Mouse (Mus musculus): ENCODE measurements at regions not wholly inside any gene's neighbourhood (a gene's known extent, or its start where the extent isn't known, plus 50 kb on each side); places are given as distances from the start of the nearest gene placed in this dataset.

DNA sequence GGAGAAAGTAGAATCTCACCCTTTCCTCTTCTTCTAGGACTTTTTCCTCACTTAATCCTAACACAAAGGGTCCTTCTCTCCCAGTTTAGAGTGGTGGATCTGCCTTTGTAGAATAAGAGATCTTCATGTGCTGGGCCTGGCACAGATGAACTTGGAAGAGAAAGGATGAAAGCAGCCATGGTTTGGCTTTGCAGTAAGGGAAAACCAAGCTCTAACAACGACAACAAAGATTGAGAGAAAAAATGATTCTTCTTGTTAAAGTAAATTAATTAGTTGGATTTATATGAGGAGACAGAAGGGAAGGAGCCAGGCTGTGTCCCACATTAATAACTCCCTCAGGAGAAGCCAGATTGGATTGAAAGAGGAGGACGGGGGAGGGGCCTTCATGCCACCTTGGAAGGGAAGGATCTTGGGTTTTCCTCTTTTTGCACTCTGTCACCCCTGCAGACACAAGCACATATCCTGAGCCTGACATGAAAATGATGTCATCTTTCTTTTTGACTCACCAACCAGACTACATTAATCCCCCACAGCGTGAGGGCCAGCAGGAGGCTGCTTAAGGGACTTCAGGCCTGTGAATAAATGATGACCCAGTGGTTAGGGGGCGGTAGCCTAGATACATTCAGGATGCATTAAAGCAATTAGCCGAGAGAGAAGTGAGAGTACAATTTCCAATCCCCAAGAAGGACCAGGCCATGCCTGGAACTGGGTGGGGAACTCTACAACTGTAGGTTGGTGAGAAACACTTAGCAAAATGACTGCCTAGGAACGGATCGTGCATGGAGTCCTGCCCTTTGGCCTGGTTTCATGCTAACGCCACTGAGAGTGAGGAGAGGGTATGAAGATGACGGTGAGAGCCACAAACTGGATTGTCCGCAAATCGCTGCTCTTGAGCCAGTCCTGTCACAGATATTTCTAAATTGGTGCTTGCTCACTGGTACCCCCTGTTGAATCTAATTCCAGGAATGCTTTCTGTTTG, 69.4 kb upstream of the Klf7 start:
- TF ChIP-seq CTCF (IDR thresholded peaks at IDR 0.05; ENCODE audit: low read depth), result no peak
- Histone ChIP-seq H3K27ac (ENCODE audit: low read depth, low read length) (peak overlapping the region; percentile 11; the same call in 1 of the 2 replicates), H3K9me3 (ENCODE audit: low read length) (no peaks in the 10 kb centered on the region), H3K27me3 (ENCODE audit: insufficient read depth, low read length) (no peaks in the 10 kb centered on the region), H3K4me3 (ENCODE audit: low read depth, low read length) (no peak overlapping the region), H3K9ac (no peak overlapping the region), H3K4me2 (ENCODE audit: low read depth) (no peak overlapping the region), H3K4me1 (ENCODE audit: insufficient read depth) (peaks cover 31% of the 10 kb centered on the region), H3K36me3 (ENCODE audit: insufficient read depth) (no peaks in the 10 kb centered on the region)
- ATAC-seq, result no peak; the same call in 1 of the 2 replicates
- DNase-seq, result no peak
- 49% methylated on average over 11 of the region's 11 CpGs for WGBS

DNA sequence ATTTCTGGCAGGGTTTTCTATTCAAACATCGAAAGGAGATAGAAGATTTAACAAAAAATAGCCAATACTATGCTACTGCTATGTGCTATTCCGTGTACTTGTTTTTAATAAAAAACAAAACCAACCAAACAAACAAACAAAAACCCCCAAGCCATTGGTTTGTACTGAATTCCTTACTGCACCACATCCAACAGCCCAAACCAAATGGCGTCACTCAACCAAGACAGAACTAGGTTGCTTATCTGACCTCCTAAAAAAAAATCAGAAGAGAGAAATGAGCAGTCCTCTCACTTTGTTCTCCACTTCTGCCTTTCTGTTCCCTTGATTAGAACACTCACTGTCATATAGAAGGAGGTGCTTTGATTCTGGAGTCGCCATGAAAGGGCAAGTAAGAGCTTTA, 68.6 kb upstream of the Klf7 start:
- no peak for DNase-seq
- 58% methylated on average over 4 of the region's 4 CpGs for WGBS
- no peak for ATAC-seq
- Histone ChIP-seq H3K4me3 (ENCODE audit: low read depth, low read length) (no peak overlapping the region), H3K36me3 (ENCODE audit: insufficient read depth) (no peaks in the 10 kb centered on the region), H3K27me3 (ENCODE audit: insufficient read depth, low read length) (no peaks in the 10 kb centered on the region), H3K4me2 (ENCODE audit: low read depth) (no peak overlapping the region), H3K9ac (no peak overlapping the region), H3K9me3 (ENCODE audit: low read length) (no peaks in the 10 kb centered on the region), H3K27ac (ENCODE audit: low read depth, low read length) (peak overlapping the region; percentile 11; the same call in 1 of the 2 replicates), H3K4me1 (ENCODE audit: insufficient read depth) (peaks cover 28% of the 10 kb centered on the region)
- TF ChIP-seq CTCF (IDR thresholded peaks at IDR 0.05; ENCODE audit: low read depth), result no peak

DNA sequence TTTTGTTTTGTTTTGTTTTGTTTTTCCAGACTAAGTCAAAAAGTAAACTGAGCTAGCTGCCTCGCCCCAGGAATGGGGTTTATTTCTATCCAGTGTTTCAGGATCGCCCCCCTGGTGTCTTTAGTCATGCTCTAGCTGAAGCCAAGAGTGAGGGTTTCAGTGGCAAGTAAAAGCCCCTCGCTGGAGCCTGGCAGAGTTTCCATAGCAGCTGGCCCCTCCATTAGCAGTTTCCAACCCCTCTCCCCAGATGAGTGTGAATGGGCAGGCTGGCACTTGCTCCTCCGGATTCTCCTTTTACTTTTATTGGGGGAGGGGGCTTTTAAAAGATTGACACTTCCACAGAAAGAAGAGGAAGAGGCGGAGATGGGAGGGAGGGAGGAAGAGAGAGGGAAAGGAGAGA, 68.0 kb upstream of the Klf7 start:
- no peak overlapping the region for H3K4me2 ChIP-seq (ENCODE audit: low read depth)
- ATAC-seq, result peak; percentile 54; the same call in 1 of the 2 replicates
- no peak for TF ChIP-seq CTCF (IDR thresholded peaks at IDR 0.05; ENCODE audit: low read depth)
- H3K9me3 ChIP-seq (ENCODE audit: low read length), result no peaks in the 10 kb centered on the region
- 17% methylated on average over 5 of the region's 5 CpGs for WGBS
- H3K4me3 ChIP-seq (ENCODE audit: low read depth, low read length), result no peak overlapping the region
- H3K4me1 ChIP-seq (ENCODE audit: insufficient read depth), result peaks cover 22% of the 10 kb centered on the region
- no peak overlapping the region for H3K9ac ChIP-seq
- H3K27ac ChIP-seq (ENCODE audit: low read depth, low read length), result no peak overlapping the region
- no peaks in the 10 kb centered on the region for H3K36me3 ChIP-seq (ENCODE audit: insufficient read depth)
- no peaks in the 10 kb centered on the region for H3K27me3 ChIP-seq (ENCODE audit: insufficient read depth, low read length)
- no peak for DNase-seq

DNA sequence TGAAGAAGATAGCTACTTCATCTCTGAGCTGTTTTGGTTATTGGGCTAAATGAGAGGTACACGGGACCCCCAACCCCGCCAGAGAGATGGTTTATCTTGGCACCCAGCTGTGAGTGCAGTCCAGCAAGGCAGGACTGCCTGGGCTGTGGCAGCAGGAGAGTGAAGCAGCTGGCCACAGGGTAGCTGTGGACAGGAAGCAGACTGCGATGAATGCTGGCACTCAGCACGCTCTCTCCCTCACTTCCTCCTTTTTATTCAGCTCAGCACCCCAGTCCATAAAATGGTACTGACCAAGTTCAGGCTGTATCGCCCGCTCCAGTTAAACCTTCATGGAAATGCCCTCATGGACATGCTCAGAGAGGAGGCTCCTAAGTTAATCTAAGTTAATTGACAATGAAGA, 67.4 kb upstream of the Klf7 start:
- TF ChIP-seq CTCF (IDR thresholded peaks at IDR 0.05; ENCODE audit: low read depth), result no peak
- peaks cover 20% of the 10 kb centered on the region for H3K4me1 ChIP-seq (ENCODE audit: insufficient read depth)
- no peak overlapping the region for H3K4me3 ChIP-seq (ENCODE audit: low read depth, low read length)
- peak overlapping the region; percentile 23; the same call in 1 of the 2 replicates for H3K27ac ChIP-seq (ENCODE audit: low read depth, low read length)
- no peak overlapping the region for H3K9ac ChIP-seq
- no peaks in the 10 kb centered on the region for H3K27me3 ChIP-seq (ENCODE audit: insufficient read depth, low read length)
- no peak overlapping the region for H3K4me2 ChIP-seq (ENCODE audit: low read depth)
- H3K36me3 ChIP-seq (ENCODE audit: insufficient read depth), result no peaks in the 10 kb centered on the region
- no peaks in the 10 kb centered on the region for H3K9me3 ChIP-seq (ENCODE audit: low read length)
- DNase-seq, result no peak
- peak; percentile 23; the same call in 1 of the 2 replicates for ATAC-seq
- 42% methylated on average over 6 of the region's 6 CpGs for WGBS

DNA sequence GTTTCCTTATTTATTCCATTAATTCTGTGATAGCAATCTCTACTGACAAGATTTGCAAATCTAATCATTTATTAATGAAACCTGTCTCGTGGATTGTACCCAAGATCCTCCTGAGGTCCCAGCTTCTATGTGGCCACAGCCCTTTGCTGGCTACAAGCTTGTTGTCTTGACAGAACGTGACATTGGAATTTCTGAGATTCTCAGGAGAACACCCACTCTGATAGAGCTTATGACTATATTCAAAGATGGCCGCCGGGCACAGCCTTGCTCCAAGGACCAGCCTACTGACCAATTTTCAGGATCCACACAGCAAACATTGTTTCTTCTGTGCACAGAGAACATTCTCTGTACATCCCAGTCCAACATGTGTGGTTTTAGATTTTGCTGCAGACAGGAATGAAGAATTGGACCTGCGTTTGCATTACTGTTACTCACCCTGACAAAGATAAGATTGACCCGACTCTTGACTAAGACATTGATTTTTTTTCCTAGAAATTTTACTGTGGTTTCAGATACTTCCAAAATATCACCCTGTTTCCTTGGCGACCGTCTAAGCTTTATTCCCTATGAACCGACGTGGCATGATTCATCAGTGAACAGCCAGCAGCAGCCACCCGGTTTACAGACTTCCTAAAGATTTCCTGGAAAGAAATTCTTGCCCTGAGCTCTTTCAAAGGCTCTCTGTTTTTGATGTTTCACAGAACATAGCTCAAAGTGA, 65.9 kb upstream of the Klf7 start:
- no peak overlapping the region for H3K4me2 ChIP-seq (ENCODE audit: low read depth)
- no peak overlapping the region for H3K4me3 ChIP-seq (ENCODE audit: low read depth, low read length)
- no peaks in the 10 kb centered on the region for H3K27me3 ChIP-seq (ENCODE audit: insufficient read depth, low read length)
- no peaks in the 10 kb centered on the region for H3K36me3 ChIP-seq (ENCODE audit: insufficient read depth)
- no peak overlapping the region for H3K9ac ChIP-seq
- whole genome bisulfite sequencing, result 52% methylated on average over 11 of the region's 11 CpGs
- no peaks in the 10 kb centered on the region for H3K9me3 ChIP-seq (ENCODE audit: low read length)
- DNase-seq (no peak), ATAC-seq (peak; percentile 67)
- peak overlapping the region; percentile 40; the same call in 1 of the 2 replicates for H3K27ac ChIP-seq (ENCODE audit: low read depth, low read length)
- TF ChIP-seq CTCF (IDR thresholded peaks at IDR 0.05; ENCODE audit: low read depth), result no peak
- H3K4me1 ChIP-seq (ENCODE audit: insufficient read depth), result peaks cover 16% of the 10 kb centered on the region

DNA sequence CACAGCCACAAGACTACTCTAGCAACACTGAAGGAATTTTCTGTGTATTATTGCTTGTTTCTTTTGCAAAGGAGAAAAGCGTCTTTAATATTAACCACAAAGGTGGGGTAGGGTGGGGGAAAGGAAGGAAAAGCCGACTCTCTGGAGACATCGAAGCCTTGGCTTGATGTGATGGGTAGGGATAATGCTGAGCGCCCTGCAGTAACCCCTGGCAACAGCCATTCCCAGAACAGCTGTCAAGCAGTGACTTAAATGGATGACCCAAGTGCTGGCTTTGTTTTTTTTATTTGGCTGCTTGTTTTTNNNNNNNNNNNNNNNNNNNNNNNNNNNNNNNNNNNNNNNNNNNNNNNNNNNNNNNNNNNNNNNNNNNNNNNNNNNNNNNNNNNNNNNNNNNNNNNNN, 51.6 kb upstream of the Klf7 start:
- Histone ChIP-seq H3K9me3 (ENCODE audit: low read length) (no peaks in the 10 kb centered on the region), H3K27me3 (ENCODE audit: insufficient read depth, low read length) (no peaks in the 10 kb centered on the region), H3K9ac (no peak overlapping the region), H3K4me3 (ENCODE audit: low read depth, low read length) (no peak overlapping the region), H3K4me1 (ENCODE audit: insufficient read depth) (0 out of 2 replicates have a peak, but pooled peaks cover 4% of the 10 kb centered on the region), H3K36me3 (ENCODE audit: insufficient read depth) (no peaks in the 10 kb centered on the region), H3K27ac (ENCODE audit: low read depth, low read length) (no peak overlapping the region), H3K4me2 (ENCODE audit: low read depth) (no peak overlapping the region)
- no peak for DNase-seq
- no peak for TF ChIP-seq CTCF (IDR thresholded peaks at IDR 0.05; ENCODE audit: low read depth)
- ATAC-seq, result peak; percentile 58
- 46% methylated on average over 4 of the region's 4 CpGs for WGBS

DNA sequence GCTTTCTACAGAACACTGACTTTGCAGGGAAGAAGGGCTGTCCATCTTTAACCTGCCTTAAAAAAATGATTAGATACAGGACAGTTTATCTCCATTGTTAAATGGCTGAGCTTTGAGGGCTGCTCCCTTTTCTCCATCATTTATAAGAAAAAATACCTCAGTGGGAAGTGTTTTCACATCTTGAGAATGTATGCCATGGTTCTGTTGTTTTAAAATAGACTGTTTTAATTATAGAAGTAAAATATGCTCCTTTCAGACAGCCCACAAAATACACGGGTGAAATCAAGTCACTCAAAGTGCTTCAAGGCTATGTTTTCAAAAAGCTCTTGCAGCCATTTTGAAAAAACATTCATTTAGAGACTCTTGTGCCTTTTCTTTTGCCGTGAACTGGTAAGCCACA, 50.0 kb upstream of the Klf7 start:
- H3K27me3 ChIP-seq (ENCODE audit: insufficient read depth, low read length), result no peaks in the 10 kb centered on the region
- no peak for ATAC-seq
- no peak for DNase-seq
- 39% methylated on average over 2 of the region's 2 CpGs for WGBS
- H3K9me3 ChIP-seq (ENCODE audit: low read length), result no peaks in the 10 kb centered on the region
- H3K4me1 ChIP-seq (ENCODE audit: insufficient read depth), result 0 out of 2 replicates have a peak, but pooled peaks cover 4% of the 10 kb centered on the region
- H3K9ac ChIP-seq, result no peak overlapping the region
- H3K36me3 ChIP-seq (ENCODE audit: insufficient read depth), result no peaks in the 10 kb centered on the region
- H3K4me3 ChIP-seq (ENCODE audit: low read depth, low read length), result no peak overlapping the region
- H3K4me2 ChIP-seq (ENCODE audit: low read depth), result no peak overlapping the region
- no peak overlapping the region for H3K27ac ChIP-seq (ENCODE audit: low read depth, low read length)
- no peak for TF ChIP-seq CTCF (IDR thresholded peaks at IDR 0.05; ENCODE audit: low read depth)

Small RNA genes lying in the stretch of these regions (microRNA-seq; reads per million reads assigned to microRNA genes)
- gene Gm25748, result 0 reads per million in 2 experiments
